Mouse (Mus musculus) retina, embryonic 14.5 days (tissue): ENCODE measurements around the gene Aco2.

Experiments
- DNase-seq: peaks from one replicate; pipeline ENCODE4 v3.0.0-alpha.2; 2015; ENCODE audit warnings: low spot score

The Aco2 gene

DNA sequence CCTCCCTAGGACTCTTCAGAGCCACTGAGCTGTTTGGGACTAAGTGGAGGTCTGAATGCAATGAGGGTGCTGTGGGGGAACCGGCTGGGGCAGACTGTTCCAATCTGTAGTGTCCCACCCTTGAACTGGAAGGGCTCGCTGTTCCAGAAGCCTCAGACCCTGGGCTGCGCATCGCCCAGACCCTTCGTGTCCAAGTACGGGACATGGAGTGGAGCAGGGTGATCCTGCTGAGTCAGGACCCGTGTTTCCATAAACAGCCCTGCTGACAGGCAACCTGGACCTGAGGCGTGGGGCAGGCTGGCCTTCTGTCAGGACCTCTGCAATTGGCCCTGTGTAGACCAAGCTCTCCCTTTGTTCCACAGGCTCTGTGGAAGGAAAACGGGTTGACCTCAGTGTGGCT, 25.4 kb upstream of the Aco2 start:
- no peak for DNase-seq

DNA sequence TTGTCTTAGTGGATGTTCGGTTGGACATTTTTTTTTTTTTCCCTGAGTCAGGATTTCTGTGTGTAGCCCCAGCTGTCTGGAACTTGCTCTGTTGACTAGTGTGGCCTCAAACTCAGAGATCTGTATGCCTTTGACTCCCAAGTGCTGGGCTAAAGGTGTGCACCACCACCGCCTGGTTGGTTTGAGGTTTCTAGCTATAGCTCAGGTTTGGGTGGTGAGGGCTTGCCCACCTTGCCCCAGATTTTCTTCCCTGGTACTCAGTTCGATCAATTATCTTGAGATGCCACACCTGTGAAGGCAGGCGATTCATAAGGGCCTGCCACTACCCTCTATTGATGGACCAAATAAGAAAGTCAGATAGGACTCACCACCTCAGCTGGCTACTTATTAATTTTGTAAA, 24.9 kb upstream of the Aco2 start:
- DNase-seq: no peak

DNA sequence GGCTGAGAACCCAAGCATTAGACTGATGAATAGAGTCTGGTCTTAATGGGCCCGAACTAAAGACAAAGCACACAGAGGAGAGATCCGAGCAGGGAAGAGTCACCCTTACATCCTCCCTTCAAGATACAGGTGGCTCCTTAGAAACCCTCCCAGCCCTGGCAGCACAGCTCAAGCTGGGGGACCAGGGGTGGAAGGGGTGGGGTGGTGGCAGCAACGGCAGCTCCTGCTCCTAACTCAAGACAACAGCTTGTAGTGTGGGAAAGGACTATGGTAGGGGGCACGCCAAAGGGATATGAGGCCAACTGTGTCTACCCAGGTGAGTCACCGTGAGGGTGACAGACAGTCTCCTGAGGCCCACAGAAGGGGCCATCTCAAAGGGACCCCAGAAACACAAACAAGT, 24.2 kb upstream of the Aco2 start:
- DNase-seq: no peak

DNA sequence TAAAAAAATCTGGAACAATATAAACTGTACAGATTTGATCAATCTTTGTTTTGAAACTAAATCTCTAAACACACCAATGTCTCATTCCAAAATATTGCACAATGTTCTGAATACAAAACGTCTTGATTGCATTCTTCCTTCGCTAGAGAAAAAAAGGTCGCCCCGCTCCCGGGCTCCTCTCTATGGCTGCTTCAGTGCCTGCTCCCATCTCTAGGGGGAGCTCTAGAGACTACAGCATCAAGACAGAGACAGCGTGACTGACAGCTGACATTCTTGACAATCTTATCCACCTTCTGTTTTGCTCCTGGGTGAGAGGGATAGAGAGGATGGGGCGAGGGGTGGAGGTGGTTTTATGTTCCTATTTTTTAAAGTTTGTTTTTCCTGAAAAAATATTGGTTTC, 23.8 kb upstream of the Aco2 start:
- DNase-seq: peak; percentile 77

DNA sequence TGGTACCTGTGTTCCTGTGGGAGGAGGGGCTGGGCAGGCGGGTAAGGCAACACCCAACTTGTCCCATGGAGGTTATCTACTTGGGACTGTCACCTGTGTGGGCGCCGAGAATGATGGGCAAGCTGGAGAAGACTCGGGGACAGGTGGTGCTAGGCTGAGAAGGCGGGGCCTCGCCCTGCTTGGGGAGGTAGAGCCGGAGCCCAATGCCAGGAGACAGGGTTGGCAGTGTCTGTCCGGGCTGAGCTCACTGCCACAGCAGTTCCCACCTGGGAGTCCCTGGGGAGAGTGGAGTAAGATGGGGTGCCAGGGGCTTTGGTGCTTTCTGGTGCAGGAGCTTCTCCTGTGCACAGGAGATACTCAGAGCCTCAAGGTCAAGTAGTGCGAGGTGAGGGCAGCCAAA, 23.0 kb upstream of the Aco2 start:
- no peak for DNase-seq

DNA sequence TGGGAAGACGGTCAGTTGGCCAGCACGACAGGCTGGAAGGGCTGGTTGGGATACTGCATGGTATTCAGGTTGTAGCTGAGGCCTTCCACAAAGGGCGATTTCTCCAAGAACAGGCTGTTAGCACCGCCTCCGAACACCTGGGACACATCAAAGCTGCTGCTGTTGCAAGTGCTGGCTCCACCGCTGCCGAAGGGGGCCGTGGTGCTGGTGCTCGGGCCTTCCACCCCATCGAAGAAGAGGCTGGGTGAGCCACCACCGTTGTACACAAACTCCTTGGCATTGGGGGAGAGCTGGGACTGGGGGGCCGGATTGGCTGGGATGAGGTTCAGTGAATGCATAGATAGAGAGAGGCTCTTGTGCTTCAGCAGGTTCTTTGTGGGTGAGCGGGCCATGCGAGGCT, 21.4 kb upstream of the Aco2 start:
- DNase-seq: no peak

DNA sequence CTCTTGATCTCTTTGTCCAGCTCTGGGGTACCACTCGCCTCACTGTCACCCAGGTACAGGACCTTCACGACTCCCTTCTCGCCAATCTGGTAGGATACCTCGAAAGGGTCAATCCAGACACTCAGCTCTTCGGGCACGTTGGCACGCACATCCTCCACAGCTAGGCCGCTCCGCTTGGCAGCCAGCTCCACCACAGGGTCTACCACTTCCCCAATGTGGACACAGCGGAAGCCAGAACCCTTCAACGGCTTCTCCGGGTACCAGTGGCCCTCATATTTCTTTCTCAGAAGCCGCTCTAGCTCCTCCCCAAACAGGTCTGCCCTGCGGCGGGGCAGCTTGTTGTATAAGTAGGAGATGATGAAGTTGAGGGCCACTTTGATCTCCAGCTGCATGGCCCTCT, 20.7 kb upstream of the Aco2 start:
- DNase-seq: no peak

DNA sequence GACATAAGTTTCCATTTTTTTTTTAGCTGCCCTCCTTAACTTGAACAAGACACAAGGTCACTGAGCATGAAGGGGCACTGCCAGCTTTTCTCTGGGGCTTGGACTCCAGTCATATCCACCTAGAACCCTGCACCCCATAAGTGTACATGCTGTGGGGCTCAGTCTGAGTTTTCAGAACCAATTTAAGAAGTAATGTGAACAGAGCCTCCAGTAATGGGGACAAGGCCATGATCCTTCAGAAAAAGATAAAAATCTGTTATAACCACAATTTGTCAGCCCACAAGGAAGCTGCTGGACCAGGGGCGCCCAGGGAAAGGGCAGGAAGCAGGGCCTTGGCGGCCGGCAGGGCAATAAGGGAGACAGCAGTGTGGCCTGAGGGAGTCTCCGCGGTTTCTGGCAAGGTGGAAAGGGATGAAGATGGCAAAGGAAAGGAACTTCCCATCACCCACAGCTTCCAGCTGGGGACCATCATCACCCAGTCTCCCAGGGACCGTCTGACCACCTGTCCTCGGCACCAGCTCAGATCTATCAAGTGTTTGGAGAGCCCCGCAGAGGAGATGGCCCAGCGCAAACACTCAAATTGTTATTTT, 19.6 kb upstream of the Aco2 start:
- no peak for DNase-seq

DNA sequence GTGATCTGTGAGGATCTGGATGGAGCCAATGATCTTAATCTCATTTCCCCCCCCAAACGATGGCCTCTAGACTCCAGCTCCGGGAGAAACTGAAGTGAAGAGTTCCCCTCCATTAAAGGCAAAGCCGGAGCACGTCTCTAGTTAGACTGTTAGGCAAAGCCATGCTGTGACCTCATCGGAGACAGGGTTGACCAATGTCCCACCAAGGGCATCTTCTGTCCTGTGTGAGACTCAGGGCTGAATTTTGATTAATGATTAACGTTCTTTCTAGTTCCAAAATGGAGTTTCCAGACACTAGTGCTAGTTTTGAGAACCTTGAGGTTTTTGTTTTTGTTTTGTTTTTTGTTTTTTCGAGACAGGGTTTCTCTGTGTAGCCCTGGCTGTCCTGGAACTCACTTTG, 19.0 kb upstream of the Aco2 start:
- DNase-seq: no peak

DNA sequence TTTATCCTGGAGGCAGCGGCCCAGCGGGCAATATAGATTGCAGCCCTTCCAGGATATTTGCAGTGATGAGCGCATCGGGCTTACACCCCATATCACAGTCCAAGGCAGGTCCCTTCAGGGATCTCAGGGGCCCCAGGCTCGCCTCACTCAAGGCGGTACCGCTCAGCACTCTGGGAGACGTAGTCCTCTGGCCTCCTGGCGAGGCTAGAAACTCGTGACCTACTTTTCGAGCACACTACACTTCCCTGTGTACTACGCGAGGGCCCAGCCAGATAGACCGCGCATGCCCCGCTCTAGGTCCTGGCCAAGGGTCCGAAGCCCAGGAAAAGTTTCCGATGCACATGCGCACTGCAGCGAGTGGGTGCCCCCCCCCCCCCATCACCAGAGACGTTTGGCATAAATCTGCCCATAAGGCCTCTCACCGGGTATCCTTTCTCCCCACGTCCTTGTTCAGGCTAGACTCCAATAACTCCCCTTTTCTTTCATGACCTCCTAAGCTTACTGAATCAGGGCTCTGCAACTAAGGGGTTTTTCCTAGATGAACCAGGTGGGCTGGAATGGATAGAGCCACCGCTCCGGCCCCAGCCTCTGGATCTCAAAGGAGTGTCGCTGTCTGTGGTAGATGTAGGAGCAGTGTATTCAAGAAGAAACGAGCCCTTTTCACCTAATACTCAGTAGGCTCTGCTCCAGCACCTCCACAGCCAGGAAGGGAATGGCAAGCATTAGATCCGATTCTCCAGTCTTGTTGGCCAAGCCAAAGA, 15.9 kb upstream of the Aco2 start:
- peak; percentile 94 for DNase-seq

DNA sequence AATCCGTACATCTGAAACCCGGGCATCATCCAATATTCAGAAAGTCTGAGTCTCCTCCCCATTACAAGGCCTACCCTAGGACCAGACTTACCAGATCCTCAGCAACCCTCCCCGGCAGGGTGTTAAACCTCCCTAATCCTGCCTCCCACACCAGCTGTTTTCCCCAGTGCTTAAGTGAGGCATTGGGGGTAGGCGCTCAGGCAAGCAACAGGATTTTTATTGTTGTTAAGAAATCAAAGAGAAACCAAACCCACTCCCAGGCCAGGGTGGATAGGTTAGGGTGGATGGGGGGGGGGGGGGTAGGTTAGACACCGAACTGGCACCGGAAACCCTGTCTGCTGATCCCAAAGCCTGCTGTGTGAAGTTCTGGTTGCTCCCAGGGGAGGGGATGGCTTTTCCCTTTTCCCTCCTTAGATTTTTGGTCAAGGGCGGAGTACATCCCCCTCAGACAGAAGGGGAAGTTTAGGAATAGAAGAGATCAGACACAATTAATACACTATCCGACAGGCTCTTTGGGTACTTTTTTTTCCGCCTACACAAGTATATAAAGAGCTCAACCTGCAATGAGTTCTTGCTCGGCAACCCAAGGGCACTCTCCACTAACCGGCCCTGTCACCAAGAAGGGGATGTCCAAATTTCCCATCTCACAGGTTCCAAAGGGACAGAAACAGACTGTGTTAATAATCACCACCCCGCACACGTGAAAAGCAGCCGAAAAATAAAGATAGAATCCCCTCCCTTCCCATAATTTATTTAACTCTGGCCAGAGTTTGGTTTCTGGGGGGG, 15.0 kb upstream of the Aco2 start:
- DNase-seq: peak; percentile 32

DNA sequence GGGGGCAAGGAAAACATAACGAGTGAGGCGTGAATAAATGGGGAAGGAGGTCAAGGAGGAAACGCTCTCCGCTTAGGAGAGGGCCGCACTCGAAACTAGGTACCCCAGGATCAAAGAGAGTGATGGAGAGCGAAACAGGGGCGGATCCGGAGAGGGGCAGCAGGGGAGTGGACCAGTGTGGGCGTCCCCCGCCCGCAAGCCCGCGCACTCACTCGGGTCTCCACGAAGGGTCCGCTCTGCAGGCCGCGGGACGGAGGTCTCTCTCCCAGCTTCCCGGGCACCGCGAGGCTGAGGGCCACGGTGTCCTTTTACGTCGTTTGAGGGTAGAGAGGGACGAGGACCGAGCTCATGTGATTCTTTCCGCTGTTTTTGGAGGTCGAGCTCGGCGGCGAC, 14.4 kb upstream of the Aco2 start:
- DNase-seq: peak; percentile 57

DNA sequence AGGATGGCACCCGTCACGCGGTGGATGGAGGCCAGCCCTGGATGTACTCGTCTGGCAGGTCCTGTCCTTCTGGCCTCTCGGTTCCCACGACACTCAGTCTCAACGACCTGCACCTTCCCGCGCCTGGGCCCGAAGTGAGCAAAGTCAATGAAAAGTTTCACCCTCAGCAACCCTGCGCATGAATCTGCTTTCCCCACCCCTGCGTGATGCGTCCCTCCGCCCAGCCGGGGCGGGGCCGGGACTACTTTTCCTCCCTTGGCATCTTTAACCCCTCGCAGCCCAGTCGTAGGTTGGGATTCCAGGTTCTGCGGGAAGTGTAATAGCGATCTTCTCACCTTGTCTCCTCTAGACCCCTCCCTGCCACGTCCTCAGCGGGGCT, 14.0 kb upstream of the Aco2 start:
- peak; percentile 92 for DNase-seq

DNA sequence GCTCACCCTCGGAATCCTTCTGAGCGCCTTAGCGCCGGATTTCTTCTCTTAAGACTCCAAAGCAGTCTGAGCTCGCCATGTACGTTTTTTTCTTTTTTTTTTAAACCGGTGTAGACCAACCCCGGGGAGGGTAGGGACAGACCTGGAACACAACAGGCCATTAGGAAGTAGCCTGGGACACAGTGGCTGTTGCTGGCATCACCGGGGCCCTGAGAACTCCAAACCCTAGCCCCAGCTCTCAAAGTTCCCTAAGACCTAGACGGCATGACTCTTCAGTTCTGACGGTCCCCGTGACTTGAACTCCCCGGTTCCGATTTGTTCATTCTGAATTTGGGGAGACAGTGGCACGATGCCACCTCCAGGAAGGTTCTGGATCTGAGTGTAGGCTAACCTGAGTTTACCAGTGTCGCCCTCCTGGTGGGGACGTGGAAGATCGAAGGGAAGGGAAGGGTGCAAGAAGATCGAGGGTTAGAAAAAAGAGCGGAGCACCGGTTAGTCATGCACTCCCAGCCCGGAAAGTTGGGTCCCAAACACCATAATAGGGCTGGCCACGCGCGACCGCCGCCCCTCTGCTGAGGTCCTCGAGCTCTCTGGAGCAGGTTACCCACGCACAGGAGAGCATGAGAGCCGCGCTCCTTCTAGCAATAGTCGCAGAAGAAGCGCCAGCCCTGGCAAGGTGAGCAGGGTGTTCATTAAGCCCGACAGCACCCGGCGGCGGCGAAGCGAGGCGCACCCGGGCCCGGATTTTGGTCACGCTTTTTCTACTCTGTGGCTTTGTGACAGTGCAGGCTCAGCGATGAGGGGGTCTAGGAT, 13.4 kb upstream of the Aco2 start, which contains the start of gene Tob2:
Gene Tob2, minus strand, starts transcription at position 280 of the 813 bp plus-strand sequence.
- DNase-seq: peak; percentile 42

DNA sequence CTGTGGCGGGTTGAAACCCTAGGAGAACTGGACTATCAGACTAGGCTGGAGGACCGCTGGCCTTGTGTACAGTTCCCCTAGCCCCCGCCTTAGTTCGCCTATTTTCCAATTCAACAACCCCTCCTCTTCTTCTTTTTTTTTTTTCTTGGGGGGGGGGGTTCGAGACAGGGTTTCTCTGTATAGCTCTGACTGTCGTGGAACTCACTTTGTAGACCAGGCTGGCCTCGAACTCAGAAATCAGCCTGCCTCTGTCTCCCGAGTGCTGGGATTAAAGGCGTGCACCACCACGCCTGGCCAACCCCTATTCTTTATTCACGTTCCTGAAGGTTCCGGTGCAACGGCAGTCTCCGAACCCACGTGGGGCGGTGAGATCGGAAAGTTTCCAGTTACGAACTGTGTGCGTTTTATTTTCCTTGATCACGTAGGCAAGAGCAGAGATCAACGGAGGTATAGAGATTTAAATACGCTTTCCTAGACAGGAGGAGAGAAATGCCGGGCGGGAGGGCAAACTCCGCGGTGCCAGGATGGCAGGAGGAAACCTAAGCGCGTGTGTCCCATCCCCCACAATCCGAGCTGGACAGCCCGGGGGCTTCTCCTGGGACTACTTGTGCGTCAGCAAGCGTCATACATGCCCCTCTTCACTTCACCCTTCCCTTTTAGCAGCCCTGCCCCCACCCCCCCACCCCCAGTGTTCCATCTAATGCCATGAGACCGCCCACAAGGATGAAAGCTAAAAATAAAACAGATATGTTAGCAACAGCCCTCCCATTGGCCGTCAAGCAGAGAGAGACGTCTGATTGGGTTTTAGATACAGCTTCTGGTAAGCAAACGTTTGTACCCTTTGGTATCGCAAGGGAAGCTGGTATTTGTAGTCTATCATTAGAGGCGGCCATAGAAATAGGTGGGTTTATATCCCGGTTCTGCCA, 12.5 kb upstream of the Aco2 start:
- peak; percentile 89 for DNase-seq

DNA sequence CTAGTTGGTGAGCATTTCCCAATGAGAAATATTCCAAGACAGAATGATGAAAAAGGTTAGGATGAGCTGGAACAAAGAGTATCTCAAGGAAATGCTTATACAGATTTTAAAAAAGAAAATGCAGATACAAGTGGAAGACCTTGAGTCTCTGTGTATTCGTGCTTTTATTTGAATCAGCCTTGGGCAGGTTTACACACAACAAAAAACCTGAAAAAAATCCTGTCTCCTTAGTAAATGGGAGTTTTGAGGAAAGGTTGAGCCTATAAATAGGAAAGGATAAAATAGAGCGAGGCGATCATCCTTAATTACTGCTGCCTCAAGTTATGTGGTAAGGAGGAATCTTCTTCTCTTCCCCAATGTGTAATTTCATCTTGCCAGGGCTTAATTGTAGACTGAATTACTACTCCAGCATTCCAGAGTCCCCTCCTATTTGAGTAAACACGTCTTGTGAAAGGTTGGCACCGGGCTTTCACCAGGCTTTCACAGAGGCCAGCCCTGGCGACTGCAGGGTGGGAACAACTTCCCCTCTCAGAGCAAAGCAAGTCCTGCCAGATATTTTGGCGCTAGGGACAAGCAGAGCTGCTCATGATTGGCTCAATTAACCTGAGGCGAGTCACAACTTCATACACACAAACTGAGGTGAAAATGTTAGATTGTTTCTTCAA, 11.5 kb upstream of the Aco2 start:
- DNase-seq: no peak

DNA sequence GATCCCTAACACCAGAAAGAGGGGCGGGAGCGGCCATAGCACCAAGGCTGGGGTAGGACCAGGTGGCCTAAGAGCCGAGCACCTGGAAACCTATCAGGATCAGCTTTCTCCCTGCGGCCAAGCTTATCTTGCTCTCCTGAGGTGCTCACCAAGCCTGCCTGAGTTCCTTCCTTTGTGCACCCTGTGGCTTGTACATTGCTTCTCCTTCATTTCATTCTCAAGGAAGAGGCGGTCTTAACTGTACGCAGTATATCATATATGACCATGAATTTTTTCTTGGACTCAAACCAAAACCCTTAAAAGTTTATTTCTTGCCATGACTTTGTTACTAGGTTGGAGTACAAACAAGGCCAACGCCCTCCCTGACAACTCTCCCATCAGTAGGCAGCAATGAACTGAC, 7.9 kb upstream of the Aco2 start:
- no peak for DNase-seq

DNA sequence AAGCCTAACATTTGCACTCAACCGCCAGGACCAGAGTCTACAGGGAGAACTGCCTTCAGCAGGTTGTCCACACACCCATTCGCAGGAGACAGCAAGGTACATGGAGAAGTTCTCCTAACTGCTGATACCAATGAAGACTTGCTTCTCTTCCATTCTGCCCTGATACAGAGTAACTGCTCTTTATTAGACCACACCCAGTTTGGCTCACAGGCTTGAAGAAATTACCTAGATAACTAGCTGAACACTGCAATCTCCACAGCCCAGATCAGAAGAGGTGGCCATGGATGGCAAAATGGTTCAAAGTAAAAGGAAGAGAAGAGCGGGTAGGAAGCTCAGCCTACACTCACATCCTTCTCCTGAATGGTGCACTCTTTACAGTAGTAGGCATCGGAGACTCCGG, 2.1 kb upstream of the Aco2 start:
- no peak for DNase-seq

DNA sequence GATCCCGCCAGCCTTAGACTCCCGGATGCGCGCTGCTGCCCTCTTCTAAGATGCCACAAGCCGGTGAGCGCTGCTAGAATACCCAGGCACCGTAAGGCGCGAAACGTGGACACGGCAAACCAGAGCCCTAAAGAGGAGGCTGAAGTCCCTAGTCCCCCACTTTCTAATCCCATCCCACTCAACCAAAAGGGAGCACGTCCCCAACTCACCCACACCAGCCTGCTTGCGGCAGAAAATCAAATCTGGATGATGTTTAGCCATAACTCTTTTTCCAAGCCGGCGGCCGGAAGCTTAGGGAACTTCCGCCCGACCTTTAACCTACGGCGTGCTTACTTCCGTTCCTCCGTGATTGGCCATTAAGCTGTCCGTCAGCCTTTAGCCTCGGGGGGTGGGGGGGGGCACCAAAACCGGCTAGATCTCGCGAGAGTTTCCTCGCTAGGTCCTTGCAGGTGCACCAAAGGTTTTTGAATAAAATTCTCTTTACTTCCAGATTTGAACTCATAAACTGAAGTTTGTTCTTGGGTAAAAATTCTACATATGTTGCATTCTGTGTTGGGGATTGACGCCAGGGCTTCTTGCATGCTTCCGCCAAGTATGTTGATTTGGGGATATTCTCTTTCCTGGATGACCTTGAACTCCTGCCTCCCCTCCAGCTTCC, 376 bp upstream of the Aco2 start, which contains the start of gene Phf5a:
Gene Phf5a, minus strand, starts transcription at position 308 of the 658 bp plus-strand sequence.
- peak; percentile 99 for DNase-seq
